Mouse (Mus musculus) neural tube, embryonic 10.5 days (tissue): ENCODE results near the gene Xirp2.
A peak's percentile ranks its signal among the peaks of the same experiment; 100 is the strongest.

ENCODE experiments used
- DNase-seq: peaks from one replicate; pipeline ENCODE4 v3.0.0-alpha.2; 2017; ENCODE audit warnings: low spot score; ENCODE audit errors: extremely low spot score

Xirp2 gene

DNA sequence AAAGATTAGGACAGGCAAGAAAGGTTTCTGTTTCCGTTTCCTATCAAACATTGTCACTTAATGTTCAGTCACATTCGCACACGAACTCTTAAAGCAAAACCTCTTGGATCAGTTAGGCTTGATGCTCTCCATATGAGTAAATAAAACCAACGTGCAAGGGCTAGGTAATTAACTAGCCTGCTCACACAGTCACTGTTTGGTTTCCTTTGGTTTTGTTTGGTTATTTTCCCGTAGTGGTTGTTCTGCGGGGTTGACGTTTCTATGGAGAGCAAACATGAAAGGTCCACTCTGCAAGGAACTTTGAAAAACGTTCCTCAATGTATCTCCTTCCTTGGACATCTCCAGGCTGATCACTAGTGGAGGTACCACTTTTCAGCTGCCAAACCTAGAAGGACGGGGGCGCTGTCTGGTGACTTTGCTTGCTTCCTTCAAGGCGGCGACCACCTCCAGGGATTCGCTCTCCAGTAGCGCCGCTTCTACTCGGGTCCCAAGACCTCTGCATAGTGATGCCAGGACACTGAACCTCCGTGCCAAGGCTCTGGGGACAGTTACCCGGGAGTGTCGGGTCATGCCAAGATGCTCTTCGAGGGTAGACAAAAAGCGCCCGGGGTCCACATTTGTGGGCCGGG, 119.2 kb downstream of the Xirp2 start:
- DNase-seq: no peak

DNA sequence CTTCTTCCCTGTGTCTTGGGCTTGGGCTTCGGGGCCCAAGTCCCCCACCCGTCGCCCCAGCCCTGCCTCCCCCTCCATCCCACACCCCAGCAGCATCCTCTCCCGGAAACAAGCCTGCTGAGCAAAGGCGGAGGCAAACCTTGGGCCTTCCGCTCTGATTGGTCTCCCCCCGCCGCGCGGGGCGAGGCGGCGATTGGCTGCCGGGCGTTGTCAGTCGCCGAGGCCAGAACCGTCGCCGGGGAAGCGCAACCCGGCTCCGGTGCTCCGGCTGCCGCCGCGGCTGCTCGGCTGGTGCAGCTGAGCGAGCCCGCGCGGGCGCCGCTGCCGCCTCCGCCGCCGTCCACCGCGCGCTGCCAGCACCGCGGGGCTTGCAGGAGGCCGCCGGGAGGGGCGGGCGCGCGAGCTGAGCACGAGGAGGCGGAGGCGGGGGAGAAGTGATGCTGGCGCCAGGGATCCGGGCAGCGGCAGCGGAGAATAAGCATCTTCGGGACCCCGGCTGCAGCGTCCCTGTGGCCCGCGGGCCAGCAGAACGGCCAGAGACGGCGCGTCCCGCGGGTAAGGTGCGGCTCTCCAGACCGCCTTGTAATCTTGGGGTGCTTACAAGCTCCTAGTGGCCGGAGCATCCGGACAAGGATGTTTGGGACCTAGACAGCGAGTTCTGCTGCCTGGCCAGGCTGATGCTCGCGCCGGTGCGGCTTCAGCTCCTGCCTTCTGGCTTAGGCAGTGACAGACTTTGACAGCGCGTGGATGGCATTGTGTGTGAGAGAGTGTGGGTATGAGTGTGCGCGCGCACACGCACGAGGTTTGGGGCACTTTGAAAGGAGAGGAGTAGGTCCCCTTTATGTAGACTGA, 119.9 kb downstream of the Xirp2 start, which contains the start of gene B3galt1:
Gene B3galt1, plus strand, starts transcription at position 392 of the 852 bp plus-strand sequence.
- peak; percentile 87 for DNase-seq

DNA sequence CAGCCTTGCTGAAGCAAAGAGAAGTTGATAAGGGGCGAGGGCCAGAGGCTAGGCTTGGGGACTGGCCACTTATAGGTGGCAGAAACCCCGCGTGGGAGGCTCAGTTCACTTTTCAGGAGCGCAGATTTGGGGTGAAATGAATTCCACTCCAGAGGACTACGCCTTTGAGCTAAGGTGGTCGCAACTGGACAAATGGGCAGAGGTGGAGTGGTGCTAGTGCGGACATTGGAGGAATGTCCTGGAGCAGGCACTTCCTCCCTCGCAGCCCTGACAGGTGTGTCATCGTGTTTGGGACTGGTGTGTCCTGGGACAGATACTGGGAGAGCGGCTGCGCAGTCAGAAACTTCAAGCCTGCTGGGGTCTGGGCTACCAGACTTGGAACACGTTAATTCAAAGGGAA, 120.8 kb downstream of the Xirp2 start:
- no peak for DNase-seq

DNA sequence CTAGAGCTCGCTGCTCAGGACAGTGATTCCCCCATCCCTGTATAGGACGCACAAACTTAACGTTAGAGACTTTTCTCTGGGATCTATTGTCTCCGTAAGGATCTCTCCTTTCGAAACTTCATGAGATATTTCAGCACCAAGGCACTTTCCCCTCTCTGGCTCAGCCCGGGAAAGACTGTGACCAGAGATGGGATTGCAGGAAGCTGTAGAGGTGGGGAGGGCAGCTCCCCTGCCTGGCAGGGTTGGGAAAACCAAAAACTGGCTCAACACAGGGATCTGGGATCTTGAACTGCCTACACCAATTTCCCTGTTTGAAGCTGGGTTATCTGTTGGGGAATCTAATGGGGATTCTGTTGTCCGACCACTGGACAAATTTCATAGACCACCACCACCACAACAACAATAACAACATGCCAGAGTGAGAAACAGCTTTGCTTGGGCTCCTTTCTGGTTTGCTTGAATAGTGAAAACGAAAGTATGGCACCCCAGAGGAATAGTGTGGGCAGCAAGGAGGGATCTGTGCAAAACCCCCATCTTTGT, 121.4 kb downstream of the Xirp2 start:
- DNase-seq: peak; percentile 25
